Mouse (Mus musculus) midbrain, embryonic 13.5 days (tissue): Measurements from ENCODE around the gene Stim1. TPM values are rescaled to one million over a fixed set of nuclear protein-coding genes. Genes with fewer than 3 reads are reported as not detected.
A peak's percentile ranks its signal among the peaks of the same experiment; 100 is the strongest.

Experiments used
- ATAC-seq: fragments of 200-750 bp; cut with Nextera tagmentation; 2 replicates; pipeline ENCODE4 v1.8.0; 2017; ENCODE audit warnings: mild to moderate bottlenecking, moderate TSS enrichment, moderate library complexity
- H3K27ac ChIP-seq: fragments of 300-500 bp; sonication (generic); 2 replicates; pipeline ENCODE4 v1.5.1; 2015; ENCODE audit warnings: inconsistent platforms, mild to moderate bottlenecking, moderate library complexity
- H3K27me3 ChIP-seq: fragments of 300-500 bp; sonication (generic); 2 replicates; pipeline ENCODE4 v1.6.1; 2015; ENCODE audit warnings: mild to moderate bottlenecking, inconsistent platforms
- H3K36me3 ChIP-seq: fragments of 300-500 bp; sonication (generic); 2 replicates; pipeline ENCODE4 v1.6.1; 2015; ENCODE audit warnings: mild to moderate bottlenecking, inconsistent platforms
- H3K4me1 ChIP-seq: fragments of 300-500 bp; sonication (generic); replicated peaks from 2 replicates; pipeline ENCODE4 v1.6.1; 2015; ENCODE audit warnings: inconsistent platforms
- H3K4me2 ChIP-seq: fragments of 300-500 bp; sonication (generic); replicated peaks from 2 replicates; pipeline ENCODE4 v1.6.1; 2015; ENCODE audit warnings: moderate library complexity, mild to moderate bottlenecking, inconsistent platforms
- H3K4me3 ChIP-seq: fragments of 300-500 bp; sonication (generic); replicated peaks from 2 replicates; pipeline ENCODE4 v1.5.1; 2015; ENCODE audit warnings: mild to moderate bottlenecking, inconsistent platforms
- H3K9ac ChIP-seq: fragments of 300-500 bp; sonication (generic); replicated peaks from 2 replicates; pipeline ENCODE4 v1.6.1; 2015; ENCODE audit warnings: mild to moderate bottlenecking, inconsistent platforms
- H3K9me3 ChIP-seq: fragments of 300-500 bp; sonication (generic); 2 replicates; pipeline ENCODE4 v1.6.1; 2016; ENCODE audit warnings: mild to moderate bottlenecking, inconsistent platforms
- WGBS: fragments of 180-500 bp; shearing (Covaris S2); methylation state at CpG from one replicate; pipeline ENCODE4 v1.1.7; 2015; 5-methylcytosine and 5-hydroxymethylcytosine counted together
- polyA plus RNA-seq: library from polyadenylated mRNA; unstranded; fragments of >200 nt; fragmentation: Nextera tagmentation; extraction: Ambion mirVana; gene quantifications from 2 replicates; pipeline ENCODE4 v1.2.1, GENCODE M21; 2015

Stim1 gene
- polyA plus RNA-seq, 1 experiment from 2014 or later = 8.5 TPM

GRCm38 (mm10) chr7:102242371-102242770 is 25.2 kb upstream of the Stim1 start:
- Histone ChIP-seq H3K9ac (no peak overlapping the region), H3K36me3 (peaks cover 25% of the 10 kb centered on the region), H3K4me2 (no peak overlapping the region), H3K9me3 (no peaks in the 10 kb centered on the region), H3K27me3 (no peaks in the 10 kb centered on the region), H3K4me1 (peaks cover 19% of the 10 kb centered on the region), H3K4me3 (no peak overlapping the region), H3K27ac (no peak overlapping the region)
- no peak for ATAC-seq
- 85% methylated on average over 5 of the region's 5 CpGs for WGBS

- H3K9me3 ChIP-seq = no peaks in the 10 kb centered on the region
- no peak for ATAC-seq
- no peak overlapping the region for H3K4me2 ChIP-seq
- no peak overlapping the region for H3K27ac ChIP-seq
- H3K9ac ChIP-seq = no peak overlapping the region
- no peak overlapping the region for H3K4me3 ChIP-seq
- peaks cover 25% of the 10 kb centered on the region for H3K4me1 ChIP-seq
- WGBS = 85% methylated on average over 3 of the region's 3 CpGs
- H3K27me3 ChIP-seq = no peaks in the 10 kb centered on the region
- peaks cover 19% of the 10 kb centered on the region for H3K36me3 ChIP-seq
Measured at GRCm38 (mm10) chr7:102242917-102243316, 24.7 kb upstream of the Stim1 start.

- no peak for ATAC-seq
- no peak overlapping the region for H3K4me2 ChIP-seq
- H3K9ac ChIP-seq = no peak overlapping the region
- H3K27me3 ChIP-seq = no peaks in the 10 kb centered on the region
- no peaks in the 10 kb centered on the region for H3K9me3 ChIP-seq
- no peak overlapping the region for H3K27ac ChIP-seq
- peaks cover 12% of the 10 kb centered on the region for H3K36me3 ChIP-seq
- 97% methylated on average over 2 of the region's 2 CpGs for WGBS
- no peak overlapping the region for H3K4me3 ChIP-seq
- H3K4me1 ChIP-seq = peaks cover 34% of the 10 kb centered on the region
Measured at GRCm38 (mm10) chr7:102243870-102244269, 23.7 kb upstream of the Stim1 start.

GRCm38 (mm10) chr7:102244782-102245535 is 22.6 kb upstream of the Stim1 start:
- Histone ChIP-seq H3K27me3 (no peaks in the 10 kb centered on the region), H3K9me3 (no peaks in the 10 kb centered on the region), H3K4me1 (peaks cover 43% of the 10 kb centered on the region), H3K4me3 (no peak overlapping the region), H3K4me2 (no peak overlapping the region), H3K9ac (no peak overlapping the region), H3K36me3 (peaks cover under 1% of the 10 kb centered on the region), H3K27ac (no peak overlapping the region)
- no peak for ATAC-seq
- 88% methylated on average over 3 of the region's 3 CpGs for WGBS

- WGBS = 0% methylated on average over 1 of the region's 1 CpGs
- ATAC-seq = no peak
- H3K27ac ChIP-seq = no peak overlapping the region
- no peak overlapping the region for H3K4me2 ChIP-seq
- no peaks in the 10 kb centered on the region for H3K9me3 ChIP-seq
- H3K9ac ChIP-seq = no peak overlapping the region
- H3K36me3 ChIP-seq = no peaks in the 10 kb centered on the region
- no peaks in the 10 kb centered on the region for H3K27me3 ChIP-seq
- no peak overlapping the region for H3K4me3 ChIP-seq
- H3K4me1 ChIP-seq = peaks cover 43% of the 10 kb centered on the region
Measured at GRCm38 (mm10) chr7:102245775-102246174, 21.8 kb upstream of the Stim1 start.

GRCm38 (mm10) chr7:102246265-102246664 is 21.3 kb upstream of the Stim1 start:
- H3K9ac ChIP-seq = no peak overlapping the region

GRCm38 (mm10) chr7:102246956-102247797 is 20.4 kb upstream of the Stim1 start:
- no peak overlapping the region for H3K4me2 ChIP-seq
- H3K27me3 ChIP-seq = no peaks in the 10 kb centered on the region
- H3K4me3 ChIP-seq = no peak overlapping the region
- no peaks in the 10 kb centered on the region for H3K36me3 ChIP-seq
- ATAC-seq = no peak
- no peak overlapping the region for H3K9ac ChIP-seq
- H3K4me1 ChIP-seq = peaks cover 46% of the 10 kb centered on the region
- H3K27ac ChIP-seq = no peak overlapping the region
- WGBS = 54% methylated on average over 12 of the region's 12 CpGs
- no peaks in the 10 kb centered on the region for H3K9me3 ChIP-seq

More at GRCm38 (mm10) chr7:102246265-102246664, 21.3 kb upstream of the Stim1 start:
- Histone ChIP-seq H3K4me1 (peaks cover 45% of the 10 kb centered on the region), H3K36me3 (no peaks in the 10 kb centered on the region), H3K27ac (no peak overlapping the region), H3K9me3 (no peaks in the 10 kb centered on the region), H3K4me3 (no peak overlapping the region), H3K4me2 (no peak overlapping the region), H3K27me3 (no peaks in the 10 kb centered on the region)
- 49% methylated on average over 6 of the region's 6 CpGs for WGBS
- ATAC-seq = no peak

- H3K9me3 ChIP-seq = no peaks in the 10 kb centered on the region
- H3K27ac ChIP-seq = no peak overlapping the region
- H3K27me3 ChIP-seq = no peaks in the 10 kb centered on the region
- H3K4me3 ChIP-seq = peak overlapping the region; percentile 72
- WGBS = 30% methylated on average over 16 of the region's 16 CpGs
- peaks cover 46% of the 10 kb centered on the region for H3K4me1 ChIP-seq
- H3K9ac ChIP-seq = peak overlapping the region; percentile 85
- peak overlapping the region; percentile 93 for H3K4me2 ChIP-seq
- ATAC-seq = no peak
- no peaks in the 10 kb centered on the region for H3K36me3 ChIP-seq
Measured at GRCm38 (mm10) chr7:102248691-102249404, 18.8 kb upstream of the Stim1 start.

- 0% methylated on average over 23 of the region's 23 CpGs for whole genome bisulfite sequencing
- H3K4me3 ChIP-seq = peak overlapping the region; percentile 72
- H3K9ac ChIP-seq = peak overlapping the region; percentile 85
- H3K27me3 ChIP-seq = no peaks in the 10 kb centered on the region
- peak; percentile 53 for ATAC-seq
- peak overlapping the region; percentile 67 for H3K27ac ChIP-seq
- peak overlapping the region; percentile 93 for H3K4me2 ChIP-seq
- no peaks in the 10 kb centered on the region for H3K9me3 ChIP-seq
- no peaks in the 10 kb centered on the region for H3K36me3 ChIP-seq
- peaks cover 46% of the 10 kb centered on the region for H3K4me1 ChIP-seq
Measured at GRCm38 (mm10) chr7:102249531-102249895, 18.1 kb upstream of the Stim1 start.

- H3K9ac ChIP-seq = peak overlapping the region; percentile 85
- peak overlapping the region; percentile 67 for H3K27ac ChIP-seq
- peak overlapping the region; percentile 93 for H3K4me2 ChIP-seq
- peak overlapping the region; percentile 72 for H3K4me3 ChIP-seq
- under 1% methylated on average over 41 of the region's 49 CpGs for WGBS
- no peaks in the 10 kb centered on the region for H3K27me3 ChIP-seq
- H3K9me3 ChIP-seq = no peaks in the 10 kb centered on the region
- peaks cover 46% of the 10 kb centered on the region for H3K4me1 ChIP-seq
- no peaks in the 10 kb centered on the region for H3K36me3 ChIP-seq
- peak; percentile 83 for ATAC-seq
Measured at GRCm38 (mm10) chr7:102249896-102250630, 17.5 kb upstream of the Stim1 start.

- peak overlapping the region; percentile 72 for H3K4me3 ChIP-seq
- no peaks in the 10 kb centered on the region for H3K27me3 ChIP-seq
- H3K9me3 ChIP-seq = no peaks in the 10 kb centered on the region
- ATAC-seq = peak; percentile 80
- under 1% methylated on average over 25 of the region's 33 CpGs for WGBS
- peaks cover 44% of the 10 kb centered on the region for H3K4me1 ChIP-seq
- no peaks in the 10 kb centered on the region for H3K36me3 ChIP-seq
- peak overlapping the region; percentile 85 for H3K9ac ChIP-seq
- peak overlapping the region; percentile 93 for H3K4me2 ChIP-seq
- peak overlapping the region; percentile 67 for H3K27ac ChIP-seq
Measured at GRCm38 (mm10) chr7:102250631-102251214, 16.9 kb upstream of the Stim1 start.
